Mouse (Mus musculus): ENCODE measurements around the gene Lrrc37a. TPM values are rescaled to one million over a fixed set of nuclear protein-coding genes. Genes with fewer than 3 reads are reported as not detected.

The Lrrc37a gene
- polyA plus RNA-seq, 1 experiment, result 42.8 TPM

DNA sequence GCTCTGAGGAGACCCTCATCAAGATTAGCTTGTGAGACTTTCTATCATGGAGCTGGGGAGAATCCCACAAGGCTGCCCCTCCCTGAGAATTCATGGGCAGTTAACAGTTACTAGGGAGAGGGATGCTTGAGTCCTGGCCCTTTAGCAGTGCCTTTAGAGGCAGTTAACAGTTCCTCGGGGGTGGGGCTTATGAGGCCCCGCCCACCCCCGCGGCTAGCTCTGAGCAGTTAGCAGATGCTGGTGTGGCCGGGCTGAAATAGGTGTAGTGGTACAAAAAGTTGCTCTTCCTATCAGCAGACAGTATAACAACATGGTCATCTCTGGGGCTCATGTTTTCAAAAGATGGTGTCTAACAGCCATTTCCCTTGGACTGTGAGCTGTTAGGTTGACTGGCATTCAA is 79.4 kb downstream of the Lrrc37a start:
- Histone ChIP-seq H3K4me3 (ENCODE audit: control insufficient read depth, low read depth, low read length) (peak overlapping the region; percentile 86), H3K27ac (ENCODE audit: control insufficient read depth, insufficient read depth, low read depth, low read length) (peak overlapping the region; percentile 97), H3K4me1 (ENCODE audit: control insufficient read depth, insufficient read depth, low read length) (peaks cover 14% of the 10 kb centered on the region), H3K27me3 (ENCODE audit: control insufficient read depth, insufficient read depth, low read length) (no peaks in the 10 kb centered on the region), H3K36me3 (ENCODE audit: control insufficient read depth, insufficient read depth, low read length) (no peaks in the 10 kb centered on the region)
- TF ChIP-seq POLR2A (IDR thresholded peaks at IDR 0.05; ENCODE audit: control insufficient read depth, low read depth, low read length) (peak; percentile 76), CTCF (IDR thresholded peaks at IDR 0.05; ENCODE audit: control insufficient read depth, insufficient read depth, insufficient replicate concordance, low read depth, low read length) (no peak)

DNA sequence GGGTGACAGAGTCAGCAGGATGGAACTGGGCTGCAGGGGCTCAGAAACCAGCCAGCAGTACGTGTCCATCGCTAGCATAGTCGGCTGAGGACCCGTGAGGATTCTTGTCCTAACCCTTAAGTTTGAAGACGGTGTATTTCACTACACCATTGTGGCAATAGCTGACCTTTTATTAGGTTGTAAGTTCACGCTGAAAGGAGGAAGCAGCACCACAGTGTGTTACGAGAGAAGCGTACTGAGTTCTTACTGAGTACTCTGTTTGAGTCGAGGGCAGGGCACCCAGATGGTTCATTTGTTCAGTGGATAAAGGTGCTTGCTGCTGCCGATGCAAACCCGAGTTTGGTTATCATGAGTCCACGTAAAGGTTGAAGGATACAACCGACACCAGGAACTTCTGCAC is 84.7 kb downstream of the Lrrc37a start:
- Histone ChIP-seq H3K4me1 (ENCODE audit: control insufficient read depth, insufficient read depth, low read length) (peaks cover 10% of the 10 kb centered on the region), H3K4me3 (ENCODE audit: control insufficient read depth, low read depth, low read length) (no peak overlapping the region), H3K36me3 (ENCODE audit: control insufficient read depth, insufficient read depth, low read length) (no peaks in the 10 kb centered on the region), H3K27ac (ENCODE audit: control insufficient read depth, insufficient read depth, low read depth, low read length) (no peak overlapping the region), H3K27me3 (ENCODE audit: control insufficient read depth, insufficient read depth, low read length) (no peaks in the 10 kb centered on the region)
- TF ChIP-seq CTCF (IDR thresholded peaks at IDR 0.05; ENCODE audit: control insufficient read depth, insufficient read depth, insufficient replicate concordance, low read depth, low read length) (no peak), POLR2A (IDR thresholded peaks at IDR 0.05; ENCODE audit: control insufficient read depth, low read depth, low read length) (no peak)

GRCm38 (mm10) chr11:103419226-103419625 is 85.2 kb downstream of the Lrrc37a start:
- TF ChIP-seq CTCF (IDR thresholded peaks at IDR 0.05; ENCODE audit: control insufficient read depth, insufficient read depth, insufficient replicate concordance, low read depth, low read length) (no peak), POLR2A (IDR thresholded peaks at IDR 0.05; ENCODE audit: control insufficient read depth, low read depth, low read length) (no peak)
- H3K4me1 ChIP-seq (ENCODE audit: control insufficient read depth, insufficient read depth, low read length), result peaks cover 10% of the 10 kb centered on the region
- no peaks in the 10 kb centered on the region for H3K27me3 ChIP-seq (ENCODE audit: control insufficient read depth, insufficient read depth, low read length)
- no peak overlapping the region for H3K4me3 ChIP-seq (ENCODE audit: control insufficient read depth, low read depth, low read length)
- no peaks in the 10 kb centered on the region for H3K36me3 ChIP-seq (ENCODE audit: control insufficient read depth, insufficient read depth, low read length)
- no peak overlapping the region for H3K27ac ChIP-seq (ENCODE audit: control insufficient read depth, insufficient read depth, low read depth, low read length)

GRCm38 (mm10) chr11:103413516-103413915 is 90.9 kb downstream of the Lrrc37a start:
- no peaks in the 10 kb centered on the region for H3K36me3 ChIP-seq (ENCODE audit: control insufficient read depth, insufficient read depth, low read length)
- no peak overlapping the region; the same call in 1 of the 2 replicates for H3K4me3 ChIP-seq (ENCODE audit: control insufficient read depth, low read depth, low read length)
- no peaks in the 10 kb centered on the region for H3K27me3 ChIP-seq (ENCODE audit: control insufficient read depth, insufficient read depth, low read length)
- peaks cover 6% of the 10 kb centered on the region for H3K4me1 ChIP-seq (ENCODE audit: control insufficient read depth, insufficient read depth, low read length)
- no peak overlapping the region for H3K27ac ChIP-seq (ENCODE audit: control insufficient read depth, insufficient read depth, low read depth, low read length)
- TF ChIP-seq POLR2A (IDR thresholded peaks at IDR 0.05; ENCODE audit: control insufficient read depth, low read depth, low read length), result no peak
- TF ChIP-seq CTCF (IDR thresholded peaks at IDR 0.05; ENCODE audit: control insufficient read depth, insufficient read depth, insufficient replicate concordance, low read depth, low read length), result no peak

GRCm38 (mm10) chr11:103412950-103413423 is 91.4 kb downstream of the Lrrc37a start:
- Histone ChIP-seq H3K4me1 (ENCODE audit: control insufficient read depth, insufficient read depth, low read length) (peaks cover 6% of the 10 kb centered on the region), H3K4me3 (ENCODE audit: control insufficient read depth, low read depth, low read length) (peak overlapping the region; percentile 95), H3K36me3 (ENCODE audit: control insufficient read depth, insufficient read depth, low read length) (no peaks in the 10 kb centered on the region), H3K27ac (ENCODE audit: control insufficient read depth, insufficient read depth, low read depth, low read length) (peak overlapping the region; percentile 63), H3K27me3 (ENCODE audit: control insufficient read depth, insufficient read depth, low read length) (no peaks in the 10 kb centered on the region)
- no peak for TF ChIP-seq CTCF (IDR thresholded peaks at IDR 0.05; ENCODE audit: control insufficient read depth, insufficient read depth, insufficient replicate concordance, low read depth, low read length)
- TF ChIP-seq POLR2A (IDR thresholded peaks at IDR 0.05; ENCODE audit: control insufficient read depth, low read depth, low read length), result no peak

- Histone ChIP-seq H3K4me3 (ENCODE audit: control insufficient read depth, low read depth, low read length) (peak within 1 kb of the TSS; percentile 95), H3K27ac (ENCODE audit: control insufficient read depth, insufficient read depth, low read depth, low read length) (peak within 1 kb of the TSS; percentile 63), H3K36me3 (ENCODE audit: control insufficient read depth, insufficient read depth, low read length) (no peaks in the 10 kb centered on the region), H3K4me1 (ENCODE audit: control insufficient read depth, insufficient read depth, low read length) (peaks cover 6% of the 10 kb centered on the region), H3K27me3 (ENCODE audit: control insufficient read depth, insufficient read depth, low read length) (no peaks in the 10 kb centered on the region)
- TF ChIP-seq CTCF (IDR thresholded peaks at IDR 0.05; ENCODE audit: control insufficient read depth, insufficient read depth, insufficient replicate concordance, low read depth, low read length) (no peak), POLR2A (IDR thresholded peaks at IDR 0.05; ENCODE audit: control insufficient read depth, low read depth, low read length) (0 out of 2 replicates have a peak, but pooled peaks have one; percentile 35)
These were observed 92.1 kb downstream of the Lrrc37a start, which contains the start of gene Plekhm1 for GRCm38 (mm10) chr11:103411981-103412949. TSS of gene Plekhm1 (minus strand) at chr11:103412687.

- Histone ChIP-seq H3K27me3 (ENCODE audit: control insufficient read depth, insufficient read depth, low read length) (no peaks in the 10 kb centered on the region), H3K4me3 (ENCODE audit: control insufficient read depth, low read depth, low read length) (no peak overlapping the region), H3K27ac (ENCODE audit: control insufficient read depth, insufficient read depth, low read depth, low read length) (no peak overlapping the region), H3K36me3 (ENCODE audit: control insufficient read depth, insufficient read depth, low read length) (no peaks in the 10 kb centered on the region), H3K4me1 (ENCODE audit: control insufficient read depth, insufficient read depth, low read length) (peaks cover 6% of the 10 kb centered on the region)
- TF ChIP-seq CTCF (IDR thresholded peaks at IDR 0.05; ENCODE audit: control insufficient read depth, insufficient read depth, insufficient replicate concordance, low read depth, low read length), result no peak
- TF ChIP-seq POLR2A (IDR thresholded peaks at IDR 0.05; ENCODE audit: control insufficient read depth, low read depth, low read length), result no peak
These were observed 93.1 kb downstream of the Lrrc37a start for GRCm38 (mm10) chr11:103411301-103411700.

Data from testis, adult 2 months (tissue).